8 mouse cellular contexts compared by ENCODE assay signal in the genomic region with DNA sequence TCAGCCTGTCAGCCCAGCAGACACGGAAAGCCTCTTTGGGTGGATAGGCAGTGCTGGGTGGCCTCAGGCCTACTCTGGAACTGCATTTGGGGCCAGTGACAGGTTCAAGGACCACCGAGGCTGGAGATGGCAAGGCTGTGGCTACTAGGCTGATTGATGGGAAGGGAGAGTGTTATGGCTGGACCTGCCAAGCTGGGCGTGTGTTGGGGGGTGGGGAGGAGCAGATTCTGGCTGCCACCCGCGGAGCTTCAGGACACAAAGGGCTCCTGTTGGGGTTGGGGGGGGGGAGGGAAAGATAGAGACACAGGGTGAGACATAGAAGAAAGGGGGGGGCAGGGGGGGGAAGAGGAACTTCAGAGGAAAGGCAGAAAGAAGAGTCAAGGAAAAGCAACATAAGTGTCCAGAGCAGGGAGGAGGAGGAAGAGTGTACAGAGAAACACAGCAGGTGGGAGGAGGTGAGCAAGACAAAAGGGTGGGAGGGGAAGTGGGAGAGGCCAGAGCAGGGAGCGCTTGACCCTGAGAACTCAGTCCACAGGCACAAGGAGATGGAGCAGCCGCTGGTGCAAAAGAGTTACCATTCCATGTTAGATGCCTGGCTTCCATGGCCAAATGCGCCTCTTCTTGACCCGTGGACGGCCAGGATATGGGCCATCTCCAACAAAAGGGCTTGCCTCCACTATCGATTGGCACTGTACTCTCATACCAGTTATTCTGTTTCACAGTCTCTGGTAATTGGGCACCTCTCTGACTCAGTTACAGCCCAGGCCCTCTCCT. TPM values are rescaled to one million over a fixed set of nuclear protein-coding genes. Genes with fewer than 3 reads are reported as not detected.
DNase-seq lines count a peak whose midpoint lies in the region; ATAC-seq and TF ChIP-seq lines count a peak whose summit lies in the region.

No protein-coding gene starts in this region.

- H3K4me2 ChIP-seq in kidney, postnatal 0 days (ENCODE audit: low read length): peak overlapping the region; percentile 92
- H3K4me2 ChIP-seq in embryonic facial prominence, embryonic 12.5 days (replicated peaks): peak overlapping the region; percentile 79

- H3K4me1 ChIP-seq in kidney, postnatal 0 days (replicated peaks; ENCODE audit: insufficient read depth, low read length): peaks cover 15% of the 10 kb centered on the region
- H3K4me1 ChIP-seq in kidney, adult 2 months (ENCODE audit: control insufficient read depth, insufficient read depth, low read length): peaks cover 6% of the 10 kb centered on the region; the same call in 1 of the 2 replicates
- H3K4me1 ChIP-seq in embryonic facial prominence, embryonic 12.5 days: peaks cover 26% of the 10 kb centered on the region
- H3K4me1 ChIP-seq in limb, embryonic 10.5 days: peaks cover 51% of the 10 kb centered on the region
- H3K4me1 ChIP-seq in olfactory bulb, adult 2 months (ENCODE audit: control insufficient read depth, insufficient read depth, low read length): peaks cover 25% of the 10 kb centered on the region

- H3K27ac ChIP-seq in kidney, postnatal 0 days: no peak overlapping the region
- H3K27ac ChIP-seq in kidney, adult 2 months (ENCODE audit: insufficient read depth, low read depth, low read length): no peak overlapping the region
- no peak overlapping the region for H3K27ac ChIP-seq in embryonic facial prominence, embryonic 12.5 days
- H3K27ac ChIP-seq in limb, embryonic 10.5 days: peak overlapping the region; percentile 91; the same call in 1 of the 2 replicates
- H3K27ac ChIP-seq in olfactory bulb, adult 2 months (ENCODE audit: insufficient read depth, low read depth, low read length): no peak overlapping the region

- no peak for DNase-seq in kidney, postnatal 0 days (ENCODE audit: low spot score)
- DNase-seq in kidney, adult 2 months: no peak
- no peak for DNase-seq in limb, embryonic 10.5 days (ENCODE audit: low spot score)
- DNase-seq in embryo, embryonic 11 days: no peak
- no peak for DNase-seq in B cell, adult 2 months
- no peak for DNase-seq in gastrocnemius, adult 8-10 months (ENCODE audit: low spot score in 2 of 2)

- WGBS in kidney, postnatal 0 days: 40% methylated on average over 11 of the region's 11 CpGs
- WGBS in kidney, adult 2 months: 70% methylated on average over 11 of the region's 11 CpGs
- 41% methylated on average over 11 of the region's 11 CpGs for WGBS in embryonic facial prominence, embryonic 12.5 days
- WGBS in limb, embryonic 10.5 days: 42% methylated on average over 11 of the region's 11 CpGs
- 48% methylated on average over 11 of the region's 11 CpGs for WGBS in olfactory bulb, adult 2 months

- 0 out of 2 replicates have a peak overlapping the region, but pooled peaks have one; percentile 55 for H3K4me3 ChIP-seq in kidney, postnatal 0 days (replicated peaks; ENCODE audit: low read depth, low read length)
- no peak overlapping the region for H3K4me3 ChIP-seq in kidney, adult 2 months (ENCODE audit: insufficient read depth, low read depth, low read length)
- peak overlapping the region; percentile 58 for H3K4me3 ChIP-seq in embryonic facial prominence, embryonic 12.5 days
- peak overlapping the region; percentile 73 for H3K4me3 ChIP-seq in limb, embryonic 10.5 days
- H3K4me3 ChIP-seq in olfactory bulb, adult 2 months (ENCODE audit: insufficient read depth, low read depth, low read length): peak overlapping the region; percentile 77; the same call in 1 of the 2 replicates

- TF ChIP-seq CTCF in kidney, postnatal 0 days (IDR thresholded peaks at IDR 0.05; ENCODE audit: low read depth): no peak
- no peak for TF ChIP-seq CTCF in kidney, adult 2 months (conservative IDR thresholded peaks at IDR 0.05; ENCODE audit: insufficient read depth, insufficient read length, low read depth, low read length)
- no peak for TF ChIP-seq CTCF in olfactory bulb, adult 2 months (IDR thresholded peaks at IDR 0.05; ENCODE audit: insufficient read depth, low read depth, low read length)

- no peaks in the 10 kb centered on the region for H3K9me3 ChIP-seq in kidney, postnatal 0 days (replicated peaks; ENCODE audit: low read length)
- H3K9me3 ChIP-seq in embryonic facial prominence, embryonic 12.5 days: no peaks in the 10 kb centered on the region
- H3K9me3 ChIP-seq in limb, embryonic 10.5 days (replicated peaks): no peaks in the 10 kb centered on the region

- no peak for TF ChIP-seq POLR2A in kidney, adult 2 months (IDR thresholded peaks at IDR 0.05; ENCODE audit: low read depth, low read length)
- no peak for TF ChIP-seq POLR2A in olfactory bulb, adult 2 months (IDR thresholded peaks at IDR 0.05; ENCODE audit: insufficient read depth, low read depth, low read length)

- ATAC-seq in kidney, postnatal 0 days (replicated peaks; ENCODE audit: low FRiP score, low read depth): no peak
- no peak for ATAC-seq in embryonic facial prominence, embryonic 12.5 days (ENCODE audit: insufficient number of reproducible peaks, insufficient read depth, low FRiP score, low TSS enrichment)

- no peaks in the 10 kb centered on the region for H3K27me3 ChIP-seq in kidney, postnatal 0 days (ENCODE audit: insufficient read depth, low read length)
- H3K27me3 ChIP-seq in kidney, adult 2 months (replicated peaks; ENCODE audit: control insufficient read depth, insufficient read depth, low read length): no peaks in the 10 kb centered on the region
- no peaks in the 10 kb centered on the region for H3K27me3 ChIP-seq in embryonic facial prominence, embryonic 12.5 days
- peaks cover 11% of the 10 kb centered on the region; the same call in 1 of the 2 replicates for H3K27me3 ChIP-seq in limb, embryonic 10.5 days (ENCODE audit: low read depth, poor library complexity, severe bottlenecking)

- peak overlapping the region; percentile 35; the same call in 1 of the 2 replicates for H3K9ac ChIP-seq in kidney, postnatal 0 days (ENCODE audit: low read depth, low read length)
- peak overlapping the region; percentile 60; the same call in 1 of the 2 replicates for H3K9ac ChIP-seq in embryonic facial prominence, embryonic 12.5 days

- H3K36me3 ChIP-seq in kidney, postnatal 0 days (ENCODE audit: insufficient read depth, low read length): 0 out of 2 replicates have a peak, but pooled peaks cover 13% of the 10 kb centered on the region
- H3K36me3 ChIP-seq in kidney, adult 2 months (ENCODE audit: control insufficient read depth, insufficient read depth, low read length): no peaks in the 10 kb centered on the region
- peaks cover 34% of the 10 kb centered on the region for H3K36me3 ChIP-seq in embryonic facial prominence, embryonic 12.5 days
- H3K36me3 ChIP-seq in limb, embryonic 10.5 days: peaks cover 46% of the 10 kb centered on the region

RNA-seq across cellular contexts. Expression of gene Polr2h, which starts 3.0 kb away (rescaled TPM):
- polyA plus RNA-seq in kidney, postnatal 0 days (2015; fragmentation: Nextera tagmentation; extraction: Ambion mirVana): 98.6 and 105 TPM in 2 replicates
- 14.0 and 22.4 TPM in 2 replicates for polyA plus RNA-seq in kidney, adult 2 months (2012; rRNA removed)
- 110 and 118 TPM in 2 replicates for polyA plus RNA-seq in embryonic facial prominence, embryonic 12.5 days (2016; fragmentation: Nextera tagmentation; extraction: Ambion mirVana)
- 148 and 173 TPM in 2 replicates for polyA plus RNA-seq in limb, embryonic 10.5 days (2016; fragmentation: Nextera tagmentation; extraction: Ambion mirVana)
- not detected in 2 replicates for polyA plus RNA-seq in olfactory bulb, adult 2 months (2012; ENCODE audit: insufficient read depth, insufficient read length, low replicate concordance, missing spikeins)
- 10 to 100 TPM in 2 of 4 experiments, 1 to 10 TPM in 2; 7.5 to 10.5 (median 9.9) TPM for total RNA-seq in gastrocnemius, adult 8-10 months (2022)

RNA-seq across cellular contexts. Expression of gene Clcn2, which starts 3.1 kb away (rescaled TPM):
- polyA plus RNA-seq in kidney, postnatal 0 days (2015; fragmentation: Nextera tagmentation; extraction: Ambion mirVana): 10.2 and 10.7 TPM in 2 replicates
- polyA plus RNA-seq in kidney, adult 2 months (2012; rRNA removed): 21.4 and 33.1 TPM in 2 replicates
- polyA plus RNA-seq in embryonic facial prominence, embryonic 12.5 days (2016; fragmentation: Nextera tagmentation; extraction: Ambion mirVana): 28.8 and 31.6 TPM in 2 replicates
- 14.1 and 18.5 TPM in 2 replicates for polyA plus RNA-seq in limb, embryonic 10.5 days (2016; fragmentation: Nextera tagmentation; extraction: Ambion mirVana)
- polyA plus RNA-seq in olfactory bulb, adult 2 months (2012; ENCODE audit: insufficient read depth, insufficient read length, low replicate concordance, missing spikeins): not detected in 2 replicates
- total RNA-seq in gastrocnemius, adult 8-10 months (2022): 1 to 10 TPM in 2 of 4 experiments, under 1 TPM in 2; 0.68 to 1.2 (median 1.1) TPM

RNA-seq across cellular contexts. Expression of gene Chrd, which starts 18.4 kb away (rescaled TPM):
- 2.7 and 2.9 TPM in 2 replicates for polyA plus RNA-seq in kidney, postnatal 0 days (2015; fragmentation: Nextera tagmentation; extraction: Ambion mirVana)
- polyA plus RNA-seq in kidney, adult 2 months (2012; rRNA removed): 7.2 and 10.7 TPM in 2 replicates
- 4.7 and 5.9 TPM in 2 replicates for polyA plus RNA-seq in embryonic facial prominence, embryonic 12.5 days (2016; fragmentation: Nextera tagmentation; extraction: Ambion mirVana)
- polyA plus RNA-seq in limb, embryonic 10.5 days (2016; fragmentation: Nextera tagmentation; extraction: Ambion mirVana): 0.41 and 1.6 TPM in 2 replicates
- not detected in 2 replicates for polyA plus RNA-seq in olfactory bulb, adult 2 months (2012; ENCODE audit: insufficient read depth, insufficient read length, low replicate concordance, missing spikeins)
- total RNA-seq in gastrocnemius, adult 8-10 months (2022): 1 to 10 TPM; 1.3 to 2.9 (median 2.3) TPM

RNA-seq across cellular contexts. Expression of gene Thpo, which starts 19.8 kb away (rescaled TPM):
- polyA plus RNA-seq in kidney, postnatal 0 days (2015; fragmentation: Nextera tagmentation; extraction: Ambion mirVana): 0.62 and 0.83 TPM in 2 replicates
- polyA plus RNA-seq in kidney, adult 2 months (2012; rRNA removed): 17.1 and 17.7 TPM in 2 replicates
- polyA plus RNA-seq in embryonic facial prominence, embryonic 12.5 days (2016; fragmentation: Nextera tagmentation; extraction: Ambion mirVana): 0.96 and 1.2 TPM in 2 replicates
- polyA plus RNA-seq in limb, embryonic 10.5 days (2016; fragmentation: Nextera tagmentation; extraction: Ambion mirVana): 0.21 and 0.54 TPM in 2 replicates
- not detected in 2 replicates for polyA plus RNA-seq in olfactory bulb, adult 2 months (2012; ENCODE audit: insufficient read depth, insufficient read length, low replicate concordance, missing spikeins)
- 1 to 10 TPM; 4.8 to 7.1 (median 6.2) TPM for total RNA-seq in gastrocnemius, adult 8-10 months (2022)

RNA-seq across cellular contexts. Expression of gene Fam131a, which starts 21.5 kb away (rescaled TPM):
- polyA plus RNA-seq in kidney, postnatal 0 days (2015; fragmentation: Nextera tagmentation; extraction: Ambion mirVana): 6.4 and 6.9 TPM in 2 replicates
- 3.6 and 4.7 TPM in 2 replicates for polyA plus RNA-seq in kidney, adult 2 months (2012; rRNA removed)
- polyA plus RNA-seq in embryonic facial prominence, embryonic 12.5 days (2016; fragmentation: Nextera tagmentation; extraction: Ambion mirVana): 7.2 and 7.7 TPM in 2 replicates
- polyA plus RNA-seq in limb, embryonic 10.5 days (2016; fragmentation: Nextera tagmentation; extraction: Ambion mirVana): 2.7 and 3.8 TPM in 2 replicates
- not detected in 2 replicates for polyA plus RNA-seq in olfactory bulb, adult 2 months (2012; ENCODE audit: insufficient read depth, insufficient read length, low replicate concordance, missing spikeins)
- 10 to 100 TPM; 48.8 to 74.6 (median 59.1) TPM for total RNA-seq in gastrocnemius, adult 8-10 months (2022)
